Mouse (Mus musculus) midbrain, postnatal 0 days (tissue): ENCODE results near the gene Kcnh6. TPM values are rescaled to one million over a fixed set of nuclear protein-coding genes. Genes with fewer than 3 reads are reported as not detected.
A peak's percentile ranks its signal among the peaks of the same experiment; 100 is the strongest.
"Not testable (repeated sequence)": the region's sequence is repeated elsewhere in the genome, so short reads cannot be mapped to it uniquely, and the experiment has no call there.

Source experiments
- ATAC-seq: fragments of 200-750 bp; cut with Nextera tagmentation; 2 replicates; pipeline ENCODE4 v1.8.0; 2017; ENCODE audit warnings: moderate number of reproducible peaks, mild to moderate bottlenecking, moderate TSS enrichment, moderate library complexity; ENCODE audit not compliant: low FRiP score
- DNase-seq: peaks from one replicate; pipeline ENCODE4 v3.0.0-alpha.2; 2015; ENCODE audit warnings: low spot score
- H3K27ac ChIP-seq: fragments of 300-500 bp; sonication (generic); 2 replicates; pipeline ENCODE4 v1.5.1; 2014; ENCODE audit warnings: low read depth, mild to moderate bottlenecking, low read length, mixed read lengths
- H3K27me3 ChIP-seq: fragments of 300-500 bp; sonication (generic); 2 replicates; pipeline ENCODE4 v1.6.1; 2014; ENCODE audit warnings: low read length, control low read depth, mixed read lengths; ENCODE audit not compliant: insufficient read depth
- H3K36me3 ChIP-seq: fragments of 300-500 bp; sonication (generic); 2 replicates; pipeline ENCODE4 v1.6.1; 2014; ENCODE audit warnings: low read length, control low read depth, mixed read lengths; ENCODE audit not compliant: insufficient read depth
- H3K4me1 ChIP-seq: fragments of 300-500 bp; sonication (generic); 2 replicates; pipeline ENCODE4 v1.6.1; 2014; ENCODE audit warnings: mild to moderate bottlenecking, control low read depth, antibody characterized with exemption, low read length, mixed read lengths; ENCODE audit not compliant: insufficient read depth
- H3K4me2 ChIP-seq: fragments of 300-500 bp; sonication (generic); 2 replicates; pipeline ENCODE4 v1.6.1; 2014; ENCODE audit warnings: low read depth, mild to moderate bottlenecking, low read length, mixed read lengths; ENCODE audit not compliant: poor library complexity, severe bottlenecking
- H3K4me3 ChIP-seq: fragments of 300-500 bp; sonication (generic); 2 replicates; pipeline ENCODE4 v1.5.1; 2014; ENCODE audit warnings: low read depth, mild to moderate bottlenecking, low read length, moderate library complexity
- H3K9ac ChIP-seq: fragments of 300-500 bp; sonication (generic); replicated peaks from 2 replicates; pipeline ENCODE4 v1.6.1; 2014; ENCODE audit warnings: mild to moderate bottlenecking, low read length, moderate library complexity, mixed read lengths; ENCODE audit not compliant: poor library complexity, severe bottlenecking
- H3K9me3 ChIP-seq: fragments of 300-500 bp; sonication (generic); 2 replicates; pipeline ENCODE4 v1.6.1; 2016; ENCODE audit warnings: low read length, control low read depth
- CTCF ChIP-seq: IDR thresholded peaks from 2 replicates; pipeline ENCODE4 v1.5.1; 2016; ENCODE audit warnings: antibody characterized with exemption, mild to moderate bottlenecking
- WGBS: fragments of 180-500 bp; shearing (Covaris S2); extraction: QIAGEN DNeasy Blood & Tissue Kit; methylation state at CpG from one replicate; pipeline ENCODE4 v1.1.7; 2014; 5-methylcytosine and 5-hydroxymethylcytosine counted together
- polyA plus RNA-seq: library from polyadenylated mRNA; unstranded; fragments of >200 nt; fragmentation: Nextera tagmentation; extraction: Ambion mirVana; gene quantifications from 2 replicates; pipeline ENCODE4 v1.2.1, GENCODE M21; 2015
- total RNA-seq: library from RNA; depleted of rRNA; stranded (reverse); fragments of >200 nt; gene quantifications from 2 replicates; pipeline ENCODE4 v1.2.3, GENCODE M21; 2014

The Kcnh6 gene
- total and polyA plus RNA-seq, 2 experiments from 2014 or later: 3.1 TPM

GRCm38 (mm10) chr11:106016440-106016839 lies 8.5 kb downstream of the Kcnh6 start:
- H3K9me3 ChIP-seq: no peaks in the 10 kb centered on the region
- H3K4me2 ChIP-seq: no peak overlapping the region
- H3K9ac ChIP-seq: no peak overlapping the region
- no peaks in the 10 kb centered on the region for H3K27me3 ChIP-seq
- H3K4me3 ChIP-seq: no peak overlapping the region
- H3K27ac ChIP-seq: no peak overlapping the region
- WGBS: 83% methylated on average over 5 of the region's 5 CpGs
- peaks cover 7% of the 10 kb centered on the region; the same call in 1 of the 2 replicates for H3K4me1 ChIP-seq
- no peak for DNase-seq
- ATAC-seq: no peak
- H3K36me3 ChIP-seq: no peaks in the 10 kb centered on the region
- TF ChIP-seq CTCF: no peak

- ATAC-seq: peak; percentile 81
- Histone ChIP-seq H3K9me3 (no peaks in the 10 kb centered on the region), H3K36me3 (no peaks in the 10 kb centered on the region), H3K27me3 (no peaks in the 10 kb centered on the region), H3K4me3 (peak overlapping the region; percentile 47), H3K27ac (peak overlapping the region; percentile 77), H3K4me2 (peak overlapping the region; percentile 65), H3K4me1 (peaks cover 7% of the 10 kb centered on the region; the same call in 1 of the 2 replicates), H3K9ac (peak overlapping the region; percentile 72)
- under 1% methylated on average over 50 of the region's 50 CpGs for WGBS
- peak; percentile 18; the same call in 1 of the 2 replicates for TF ChIP-seq CTCF
- peak; percentile 68 for DNase-seq
Measured at GRCm38 (mm10) chr11:106020051-106020763, 12.3 kb downstream of the Kcnh6 start.

GRCm38 (mm10) chr11:106025774-106026173 lies 17.9 kb downstream of the Kcnh6 start:
- H3K4me3 ChIP-seq: no peak overlapping the region
- H3K27ac ChIP-seq: no peak overlapping the region
- no peak overlapping the region for H3K4me2 ChIP-seq
- H3K36me3 ChIP-seq: no peaks in the 10 kb centered on the region
- 84% methylated on average over 3 of the region's 3 CpGs for WGBS
- ATAC-seq (no peak), DNase-seq (no peak)
- H3K27me3 ChIP-seq: no peaks in the 10 kb centered on the region
- H3K9ac ChIP-seq: no peak overlapping the region
- no peak for TF ChIP-seq CTCF
- no peaks in the 10 kb centered on the region for H3K9me3 ChIP-seq
- H3K4me1 ChIP-seq: peaks cover 6% of the 10 kb centered on the region; the same call in 1 of the 2 replicates

GRCm38 (mm10) chr11:106026465-106027151 lies 18.7 kb downstream of the Kcnh6 start:
- no peaks in the 10 kb centered on the region for H3K9me3 ChIP-seq
- no peak overlapping the region for H3K4me2 ChIP-seq
- DNase-seq (peak; percentile 55), ATAC-seq (no peak)
- H3K36me3 ChIP-seq: no peaks in the 10 kb centered on the region
- H3K4me3 ChIP-seq: no peak overlapping the region
- H3K27me3 ChIP-seq: no peaks in the 10 kb centered on the region
- H3K27ac ChIP-seq: no peak overlapping the region
- peak; percentile 83 for TF ChIP-seq CTCF
- no peaks in the 10 kb centered on the region for H3K4me1 ChIP-seq
- 45% methylated on average over 10 of the region's 11 CpGs for WGBS
- H3K9ac ChIP-seq: no peak overlapping the region

- Histone ChIP-seq H3K4me1 (no peaks in the 10 kb centered on the region), H3K27me3 (no peaks in the 10 kb centered on the region), H3K9me3 (no peaks in the 10 kb centered on the region), H3K27ac (no peak overlapping the region), H3K9ac (no peak overlapping the region), H3K4me2 (no peak overlapping the region), H3K36me3 (no peaks in the 10 kb centered on the region), H3K4me3 (no peak overlapping the region)
- 86% methylated on average over 5 of the region's 5 CpGs for WGBS
- no peak for DNase-seq
- ATAC-seq: no peak
- no peak for TF ChIP-seq CTCF
Measured at GRCm38 (mm10) chr11:106027607-106028006, 19.7 kb downstream of the Kcnh6 start.

GRCm38 (mm10) chr11:106032074-106032473 lies 24.1 kb downstream of the Kcnh6 start:
- peak overlapping the region; percentile 29; the same call in 1 of the 2 replicates for H3K4me2 ChIP-seq
- WGBS: 25% methylated on average over 5 of the region's 25 CpGs

More at GRCm38 (mm10) chr11:106032074-106032473, 24.1 kb downstream of the Kcnh6 start:
- not testable (repeated sequence) for ATAC-seq, H3K36me3 ChIP-seq, H3K27me3 ChIP-seq, DNase-seq, H3K4me1 ChIP-seq, H3K27ac ChIP-seq, H3K9me3 ChIP-seq, H3K9ac ChIP-seq
- peak overlapping the region; percentile 22 for H3K4me3 ChIP-seq
